Comparison of ENCODE assay signal across 10 mouse cellular contexts in genomic region chr3:105703571-105703970, GRCm38 (mm10). TPM values are rescaled to one million over a fixed set of nuclear protein-coding genes. Genes with fewer than 3 reads are reported as not detected.
DNase-seq lines count a peak whose midpoint lies in the region; ATAC-seq and TF ChIP-seq lines count a peak whose summit lies in the region.
"Had no signal": no experiment of that assay in that cellular context is flagged by ENCODE, and none has a peak within 500 bp of the region (broad histone marks: within the 10 kb centered on the region; RNA-seq: fewer than 3 reads in every experiment).

No protein-coding gene starts in this region.

- no peaks in the 10 kb centered on the region for H3K27me3 ChIP-seq in heart, adult 2 months (ENCODE audit: control insufficient read depth, insufficient read depth, low read length)
- H3K27me3 ChIP-seq in lung, embryonic 16.5 days (ENCODE audit: control insufficient read depth, insufficient read depth, low read depth, low read length) = no peaks in the 10 kb centered on the region
- H3K27me3 ChIP-seq in heart, embryonic 16.5 days (ENCODE audit: control insufficient read depth, insufficient read depth, low read length) = no peaks in the 10 kb centered on the region
- peaks cover 33% of the 10 kb centered on the region for H3K27me3 ChIP-seq in liver, embryonic 13.5 days

- H3K4me3 ChIP-seq in heart, adult 2 months = no peak overlapping the region; the same call in 1 of the 2 replicates
- no peak overlapping the region for H3K4me3 ChIP-seq in lung, embryonic 16.5 days (ENCODE audit: low read length)
- no peak overlapping the region for H3K4me3 ChIP-seq in heart, embryonic 16.5 days (ENCODE audit: low read length)
- H3K4me3 ChIP-seq in liver, embryonic 13.5 days (replicated peaks) = no peak overlapping the region

- WGBS in heart, adult 2 months = 58% methylated on average over 6 of the region's 6 CpGs
- 51% methylated on average over 6 of the region's 6 CpGs for WGBS in lung, embryonic 16.5 days
- 62% methylated on average over 6 of the region's 6 CpGs for WGBS in heart, embryonic 16.5 days
- WGBS in liver, embryonic 13.5 days (ENCODE audit: insufficient replicate concordance) = 55% methylated on average over 6 of the region's 6 CpGs

- H3K4me1 ChIP-seq in heart, adult 2 months (ENCODE audit: control insufficient read depth, insufficient read depth, low read length) = peaks cover 19% of the 10 kb centered on the region
- H3K4me1 ChIP-seq in lung, embryonic 16.5 days (replicated peaks; ENCODE audit: control insufficient read depth, insufficient read depth, low read length) = peaks cover 39% of the 10 kb centered on the region
- H3K4me1 ChIP-seq in heart, embryonic 16.5 days (ENCODE audit: control insufficient read depth, insufficient read depth, low read length) = peaks cover 51% of the 10 kb centered on the region
- H3K4me1 ChIP-seq in liver, embryonic 13.5 days (replicated peaks) = peaks cover 79% of the 10 kb centered on the region

- no peak for TF ChIP-seq CTCF in heart, adult 2 months (IDR thresholded peaks at IDR 0.05)

- no peak for TF ChIP-seq EP300 in heart, adult 2 months (IDR thresholded peaks at IDR 0.05; ENCODE audit: insufficient read depth, low read depth, low read length)

- DNase-seq in heart, adult 2 months = peak in 1 of 2 experiments; percentile 32
- DNase-seq in heart, postnatal 25 days (ENCODE audit: low spot score) = no peak
- no peak for DNase-seq in lung, postnatal 14 days
- no peak for DNase-seq in liver, embryonic 13.5 days
- DNase-seq in ovary, postnatal 10 days (ENCODE audit: low spot score) = no peak
- DNase-seq in thymus, postnatal 4 days = no peak
- DNase-seq: adrenal gland, postnatal 36 days; kidney, postnatal 36 days had no signal

- peak overlapping the region; percentile 99 for H3K4me2 ChIP-seq in lung, embryonic 16.5 days (ENCODE audit: low read depth, low read length)
- peak overlapping the region; percentile 79 for H3K4me2 ChIP-seq in heart, embryonic 16.5 days (ENCODE audit: low read depth, low read length)
- peak overlapping the region; percentile 94 for H3K4me2 ChIP-seq in liver, embryonic 13.5 days

- H3K9me3 ChIP-seq in lung, embryonic 16.5 days (ENCODE audit: control insufficient read depth, low read length) = no peaks in the 10 kb centered on the region
- no peaks in the 10 kb centered on the region for H3K9me3 ChIP-seq in heart, embryonic 16.5 days (replicated peaks; ENCODE audit: control insufficient read depth, low read length)
- no peaks in the 10 kb centered on the region for H3K9me3 ChIP-seq in liver, embryonic 13.5 days (replicated peaks)

- H3K36me3 ChIP-seq in heart, adult 2 months (ENCODE audit: control insufficient read depth, insufficient read depth, low read length) = peaks cover 11% of the 10 kb centered on the region
- no peaks in the 10 kb centered on the region for H3K36me3 ChIP-seq in lung, embryonic 16.5 days (ENCODE audit: control insufficient read depth, insufficient read depth, low read length)
- H3K36me3 ChIP-seq in heart, embryonic 16.5 days (ENCODE audit: control insufficient read depth, insufficient read depth) = no peaks in the 10 kb centered on the region
- H3K36me3 ChIP-seq in liver, embryonic 13.5 days = no peaks in the 10 kb centered on the region

- H3K27ac ChIP-seq in heart, adult 2 months = peak overlapping the region; percentile 96
- peak overlapping the region; percentile 19; the same call in 1 of the 2 replicates for H3K27ac ChIP-seq in lung, embryonic 16.5 days (ENCODE audit: low read length)
- H3K27ac ChIP-seq in heart, embryonic 16.5 days (ENCODE audit: low read length) = peak overlapping the region; percentile 72; the same call in 1 of the 2 replicates
- H3K27ac ChIP-seq in liver, embryonic 13.5 days = peak overlapping the region; percentile 39

- TF ChIP-seq POLR2A in heart, adult 2 months (IDR thresholded peaks at IDR 0.05; ENCODE audit: insufficient read depth, low read depth, low read length) = no peak

- peak overlapping the region; percentile 16; the same call in 1 of the 2 replicates for H3K9ac ChIP-seq in heart, adult 2 months (ENCODE audit: low read depth, low read length)
- 0 out of 2 replicates have a peak overlapping the region, but pooled peaks have one; percentile 14 for H3K9ac ChIP-seq in lung, embryonic 16.5 days (ENCODE audit: low read length)
- H3K9ac ChIP-seq in heart, embryonic 16.5 days (ENCODE audit: low read length) = no peak overlapping the region
- peak overlapping the region; percentile 71; the same call in 1 of the 2 replicates for H3K9ac ChIP-seq in liver, embryonic 13.5 days

- intact Hi-C loops in heart, adult 2 months (cut with DNase I) = no loop called here
- intact Hi-C loops in heart, postnatal 25 days (cut with DNase I) = no loop called here

- 0 out of 2 replicates have a peak, but pooled peaks cover 3% of the 10 kb centered on the region for H3K79me2 ChIP-seq in heart, adult 2 months (replicated peaks; ENCODE audit: control insufficient read depth, insufficient read depth, low read length)

- ATAC-seq in lung, embryonic 16.5 days (ENCODE audit: low read depth) = no peak
- ATAC-seq in heart, embryonic 16.5 days (replicated peaks; ENCODE audit: extremely low read depth, insufficient read depth, low FRiP score) = no peak
- ATAC-seq in liver, embryonic 13.5 days (ENCODE audit: low read depth) = no peak

RNA-seq across cellular contexts. Expression of gene Inka2, which starts 0.8 kb away (rescaled TPM):
- total RNA-seq in heart, adult 2 months (2021) = 10 to 100 TPM; 16.1 to 16.2 TPM
- polyA plus RNA-seq in heart, adult 2 months (2012; rRNA removed) = 11.5 and 22.4 TPM in 2 replicates
- total RNA-seq in heart, postnatal 25 days (2021) = 10 to 100 TPM; 18.8 to 25.7 TPM
- 2.4 and 2.5 TPM in 2 replicates for polyA plus RNA-seq in lung, embryonic 16.5 days (2015; fragmentation: Nextera tagmentation; extraction: Ambion mirVana)
- polyA plus RNA-seq in heart, embryonic 16.5 days (2015; fragmentation: Nextera tagmentation; extraction: Ambion mirVana) = 2.9 and 3.3 TPM in 2 replicates
- polyA plus RNA-seq in liver, embryonic 13.5 days (2015; fragmentation: Nextera tagmentation; extraction: Ambion mirVana) = 0.31 and 0.35 TPM in 2 replicates

RNA-seq across cellular contexts. Expression of gene Ddx20, which starts 16.2 kb away (rescaled TPM):
- total RNA-seq in heart, adult 2 months (2021) = 10 to 100 TPM in 1 of 2 experiments, 1 to 10 TPM in 1; 9.2 to 12.3 TPM
- polyA plus RNA-seq in heart, adult 2 months (2012; rRNA removed) = 4.1 and 6.5 TPM in 2 replicates
- 10 to 100 TPM in 1 of 2 experiments, 1 to 10 TPM in 1; 9.0 to 10.2 TPM for total RNA-seq in heart, postnatal 25 days (2021)
- 36.5 and 37.0 TPM in 2 replicates for polyA plus RNA-seq in lung, embryonic 16.5 days (2015; fragmentation: Nextera tagmentation; extraction: Ambion mirVana)
- 20.9 and 22.4 TPM in 2 replicates for polyA plus RNA-seq in heart, embryonic 16.5 days (2015; fragmentation: Nextera tagmentation; extraction: Ambion mirVana)
- 24.8 and 28.9 TPM in 2 replicates for polyA plus RNA-seq in liver, embryonic 13.5 days (2015; fragmentation: Nextera tagmentation; extraction: Ambion mirVana)

Comparison
In these comparisons a context has a peak if more than half of its experiments do, and no peak if none do; other contexts are left out.
1. H3K27ac ChIP-seq: peak in every context shown above with its lines; median percentile 96 in heart, adult 2 months; 72 in heart, embryonic 16.5 days; 39 in liver, embryonic 13.5 days; 19 in lung, embryonic 16.5 days.